Mouse (Mus musculus) heart, postnatal 0 days (tissue): ENCODE results near the gene Senp1.

Experiments
- CTCF ChIP-seq: IDR thresholded peaks from 2 replicates; pipeline ENCODE4 v1.5.1; 2016; ENCODE audit warnings: antibody characterized with exemption, control low read depth, low read depth
- EP300 ChIP-seq: IDR thresholded peaks from 2 replicates; pipeline ENCODE4 v1.6.1; 2016; ENCODE audit warnings: antibody characterized with exemption, low read depth

GRCm38 (mm10) chr15:98026967-98027904, 66.3 kb downstream of the Senp1 start:
- TF ChIP-seq EP300 (no peak), CTCF (no peak)
